Mouse (Mus musculus): ENCODE measurements at regions not wholly inside any gene's neighbourhood (a gene's known extent, or its start where the extent isn't known, plus 50 kb on each side); places are given as distances from the start of the nearest gene placed in this dataset.

DNA sequence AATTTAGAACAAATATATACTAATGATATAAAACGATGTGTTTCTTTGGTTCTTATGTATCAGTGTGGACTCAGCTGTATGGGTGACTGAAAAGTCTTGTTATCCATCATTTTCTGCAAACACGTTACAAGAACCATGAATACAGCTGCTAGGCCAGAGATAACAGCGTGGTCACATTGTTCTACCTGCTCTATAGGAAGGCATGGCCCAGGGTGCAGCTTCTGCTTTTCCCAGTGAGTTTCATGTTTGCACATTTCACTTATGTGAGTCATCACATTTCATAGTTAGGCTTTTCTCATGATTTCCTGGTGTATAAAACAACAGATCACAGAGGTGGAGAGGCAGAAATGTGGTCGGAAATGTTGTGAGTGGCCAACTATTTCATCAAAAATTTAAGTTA, 306.8 kb downstream of the Otol1 start:
- Histone ChIP-seq H3K4me1 (peaks cover 5% of the 10 kb centered on the region), H3K27me3 (ENCODE audit: low read depth, poor library complexity, severe bottlenecking) (no peaks in the 10 kb centered on the region), H3K27ac (no peak overlapping the region), H3K36me3 (no peaks in the 10 kb centered on the region), H3K9me3 (replicated peaks) (no peaks in the 10 kb centered on the region), H3K4me3 (no peak overlapping the region)
- no peak for DNase-seq (ENCODE audit: low spot score)
- 84% methylated on average over 4 of the region's 4 CpGs for WGBS

DNA sequence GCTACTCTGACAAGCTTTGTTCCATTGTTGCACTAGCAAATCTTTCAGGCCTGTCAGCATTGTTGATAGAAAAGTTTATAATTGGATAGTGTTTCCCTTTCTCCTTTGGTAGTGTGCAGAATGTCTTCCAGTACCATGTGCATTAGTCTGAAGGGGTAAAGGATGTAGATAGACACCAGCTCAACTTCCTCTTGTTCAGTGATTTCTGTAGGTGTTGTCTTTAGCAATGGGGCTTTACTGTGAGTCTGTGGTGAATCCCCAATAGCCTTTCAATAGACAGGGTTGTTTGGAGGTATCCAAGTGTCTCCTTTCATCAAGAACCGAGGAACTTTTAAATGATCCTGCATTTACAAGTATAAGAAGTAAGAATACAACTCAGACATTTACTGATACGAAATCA, 311.0 kb downstream of the Otol1 start:
- Histone ChIP-seq H3K9me3 (replicated peaks) (no peaks in the 10 kb centered on the region), H3K27ac (no peak overlapping the region), H3K4me1 (peaks cover 2% of the 10 kb centered on the region; the same call in 1 of the 2 replicates), H3K36me3 (no peaks in the 10 kb centered on the region), H3K4me3 (no peak overlapping the region), H3K27me3 (ENCODE audit: low read depth, poor library complexity, severe bottlenecking) (no peaks in the 10 kb centered on the region)
- WGBS: 92% methylated on average over 2 of the region's 2 CpGs
- no peak for DNase-seq (ENCODE audit: low spot score)

DNA sequence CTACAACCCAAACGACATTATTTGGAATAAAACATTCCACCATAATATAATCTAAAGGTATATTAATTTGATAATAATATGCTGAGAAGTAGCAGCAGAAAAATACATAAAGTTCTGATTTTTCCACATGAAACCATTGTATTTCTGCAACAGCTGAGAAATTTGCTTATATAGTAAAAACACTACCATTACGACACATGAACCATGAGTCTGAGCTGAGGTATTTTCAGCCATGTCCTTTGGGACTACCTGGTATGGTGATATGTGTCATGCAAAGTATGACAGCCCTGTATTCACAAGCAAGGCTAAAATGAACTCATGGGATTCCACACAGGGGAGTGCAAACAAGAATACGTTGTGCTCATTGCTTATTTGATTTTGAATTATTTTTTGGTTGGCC, 311.7 kb downstream of the Otol1 start:
- Histone ChIP-seq H3K27me3 (ENCODE audit: low read depth, poor library complexity, severe bottlenecking) (no peaks in the 10 kb centered on the region), H3K9me3 (replicated peaks) (no peaks in the 10 kb centered on the region), H3K4me3 (no peak overlapping the region), H3K36me3 (no peaks in the 10 kb centered on the region), H3K4me1 (no peaks in the 10 kb centered on the region), H3K27ac (no peak overlapping the region)
- 94% methylated on average over 3 of the region's 3 CpGs for WGBS
- no peak for DNase-seq (ENCODE audit: low spot score)

DNA sequence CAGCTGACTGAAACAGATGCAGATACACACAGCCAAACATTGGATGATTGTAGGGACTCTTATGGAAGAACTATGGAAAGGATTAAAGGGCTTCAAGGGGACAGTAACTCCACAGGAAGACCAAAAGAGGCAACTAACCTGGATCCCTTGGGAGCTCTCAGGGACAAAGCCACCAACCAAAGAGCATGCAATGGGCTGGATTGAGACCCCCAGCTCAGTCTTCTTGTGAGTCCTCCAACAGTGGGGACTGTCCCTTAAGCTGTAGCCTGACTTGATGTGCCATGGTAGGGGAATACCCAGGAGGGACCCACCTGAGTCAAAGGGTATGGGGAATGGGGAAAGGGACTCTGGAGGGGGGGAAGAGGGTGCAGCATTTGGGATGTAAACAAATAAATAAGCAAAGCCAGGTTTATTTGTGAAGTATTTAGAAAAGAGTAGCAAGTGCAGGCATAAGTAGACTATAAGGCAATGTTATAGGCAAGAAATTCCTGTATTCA, 313.8 kb downstream of the Otol1 start:
- DNase-seq (ENCODE audit: low spot score): no peak
- H3K27me3 ChIP-seq (ENCODE audit: low read depth, poor library complexity, severe bottlenecking): no peaks in the 10 kb centered on the region
- H3K4me1 ChIP-seq: no peaks in the 10 kb centered on the region
- H3K9me3 ChIP-seq (replicated peaks): no peaks in the 10 kb centered on the region
- H3K36me3 ChIP-seq: no peaks in the 10 kb centered on the region
- H3K27ac ChIP-seq: no peak overlapping the region
- no peak overlapping the region for H3K4me3 ChIP-seq

DNA sequence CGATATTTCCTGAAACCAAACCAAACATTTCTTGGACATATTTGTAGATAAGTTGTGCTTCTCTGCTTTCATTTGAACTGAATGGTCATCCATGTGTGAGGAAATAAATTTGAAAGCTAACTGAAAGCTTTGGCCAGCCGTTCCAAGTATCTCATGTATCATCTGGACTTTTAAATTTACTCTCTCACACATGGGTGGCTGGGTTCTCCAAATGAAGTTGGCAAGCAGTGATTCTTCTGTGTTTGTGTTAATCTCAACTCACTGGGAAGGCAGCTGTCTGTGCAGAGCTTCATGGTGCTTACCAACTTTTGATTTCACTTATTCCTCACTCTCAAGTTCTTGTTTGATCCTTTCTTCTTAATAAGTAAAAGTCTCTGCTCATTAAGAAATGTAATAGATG, 317.3 kb downstream of the Otol1 start:
- Histone ChIP-seq H3K27me3 (ENCODE audit: low read depth, poor library complexity, severe bottlenecking) (no peaks in the 10 kb centered on the region), H3K27ac (no peak overlapping the region), H3K9me3 (replicated peaks) (no peaks in the 10 kb centered on the region), H3K4me1 (no peaks in the 10 kb centered on the region), H3K36me3 (no peaks in the 10 kb centered on the region), H3K4me3 (no peak overlapping the region)
- WGBS: 85% methylated on average over 2 of the region's 2 CpGs
- DNase-seq (ENCODE audit: low spot score): no peak

Measured in limb, embryonic 10.5 days (tissue).